Mouse (Mus musculus): Measurements from ENCODE around the gene Ccrl2. TPM values are rescaled to one million over a fixed set of nuclear protein-coding genes. Genes with fewer than 3 reads are reported as not detected.

The Ccrl2 gene
- polyA plus RNA-seq, 1 experiment = not detected

DNA sequence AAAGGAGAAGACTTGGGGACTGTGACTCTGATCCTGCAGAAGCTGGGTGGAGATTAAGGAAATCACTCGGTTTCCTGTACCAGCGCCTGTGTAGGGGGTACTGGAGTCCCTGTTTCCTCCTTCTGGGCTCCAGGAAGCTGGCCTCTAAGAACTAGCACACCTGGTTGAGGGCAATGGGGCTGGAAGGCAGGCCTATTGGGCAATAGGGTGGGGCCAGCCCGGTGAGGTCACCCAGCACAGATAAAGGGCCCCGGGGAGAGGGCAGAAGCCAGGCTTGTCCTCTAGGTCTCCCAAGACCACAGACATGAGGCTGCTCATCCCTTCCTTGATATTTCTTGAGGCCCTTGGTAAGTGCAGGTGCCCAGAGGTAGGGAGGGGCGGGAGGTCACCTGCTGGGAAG, 38.3 kb downstream of the Ccrl2 start, which contains the start of gene Ltf:
Gene Ltf, plus strand, starts transcription at position 250 of the 400 bp plus-strand sequence.
- TF ChIP-seq EP300 (IDR thresholded peaks at IDR 0.05; ENCODE audit: insufficient read depth, low read depth, low read length) (no peak), CTCF (IDR thresholded peaks at IDR 0.05; ENCODE audit: low read depth, low read length) (no peak), POLR2A (IDR thresholded peaks at IDR 0.05; ENCODE audit: insufficient read depth, low read length) (no peak)
- Histone ChIP-seq H3K27ac (ENCODE audit: insufficient read depth, low read length) (no peak within 1 kb of the TSS), H3K9ac (ENCODE audit: low read depth, poor library complexity, severe bottlenecking) (no peak within 1 kb of the TSS), H3K36me3 (ENCODE audit: control insufficient read depth, insufficient read depth, low read length, poor library complexity, severe bottlenecking) (no peaks in the 10 kb centered on the region), H3K4me3 (ENCODE audit: low read depth, low read length) (no peak within 1 kb of the TSS), H3K27me3 (ENCODE audit: control insufficient read depth, insufficient read depth, low read length, poor library complexity, severe bottlenecking) (no peaks in the 10 kb centered on the region), H3K4me1 (ENCODE audit: control insufficient read depth, insufficient read depth, low read length) (no peaks in the 10 kb centered on the region), H3K9me3 (replicated peaks; ENCODE audit: control insufficient read depth, insufficient read depth, low read length, poor library complexity, severe bottlenecking) (no peaks in the 10 kb centered on the region)

DNA sequence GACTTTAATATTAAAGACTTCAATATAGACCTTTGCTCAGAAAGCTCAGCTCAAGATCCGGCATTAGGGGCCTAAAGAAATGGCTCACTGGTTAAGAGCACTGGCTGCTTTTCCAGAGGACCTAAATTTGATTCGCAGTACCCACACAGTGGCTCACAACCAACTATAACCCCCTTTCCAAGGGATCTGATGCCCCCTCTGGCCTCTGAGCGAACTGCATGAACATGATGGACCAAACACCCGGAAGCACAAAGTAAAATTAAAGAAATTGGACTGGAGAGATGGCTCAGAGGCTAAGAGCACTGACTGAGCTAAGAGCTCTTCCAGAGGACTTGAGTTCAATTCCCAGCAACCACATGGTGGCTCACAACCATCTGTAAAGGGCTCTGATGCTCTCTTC, 41.7 kb downstream of the Ccrl2 start:
- no peaks in the 10 kb centered on the region for H3K9me3 ChIP-seq (replicated peaks; ENCODE audit: control insufficient read depth, insufficient read depth, low read length, poor library complexity, severe bottlenecking)
- H3K4me3 ChIP-seq (ENCODE audit: low read depth, low read length) = no peak overlapping the region
- H3K4me1 ChIP-seq (ENCODE audit: control insufficient read depth, insufficient read depth, low read length) = no peaks in the 10 kb centered on the region
- TF ChIP-seq EP300 (IDR thresholded peaks at IDR 0.05; ENCODE audit: insufficient read depth, low read depth, low read length) = no peak
- TF ChIP-seq CTCF (IDR thresholded peaks at IDR 0.05; ENCODE audit: low read depth, low read length) = peak; percentile 6
- H3K27ac ChIP-seq (ENCODE audit: insufficient read depth, low read length) = no peak overlapping the region
- no peaks in the 10 kb centered on the region for H3K36me3 ChIP-seq (ENCODE audit: control insufficient read depth, insufficient read depth, low read length, poor library complexity, severe bottlenecking)
- H3K27me3 ChIP-seq (ENCODE audit: control insufficient read depth, insufficient read depth, low read length, poor library complexity, severe bottlenecking) = no peaks in the 10 kb centered on the region
- no peak overlapping the region for H3K9ac ChIP-seq (ENCODE audit: low read depth, poor library complexity, severe bottlenecking)

DNA sequence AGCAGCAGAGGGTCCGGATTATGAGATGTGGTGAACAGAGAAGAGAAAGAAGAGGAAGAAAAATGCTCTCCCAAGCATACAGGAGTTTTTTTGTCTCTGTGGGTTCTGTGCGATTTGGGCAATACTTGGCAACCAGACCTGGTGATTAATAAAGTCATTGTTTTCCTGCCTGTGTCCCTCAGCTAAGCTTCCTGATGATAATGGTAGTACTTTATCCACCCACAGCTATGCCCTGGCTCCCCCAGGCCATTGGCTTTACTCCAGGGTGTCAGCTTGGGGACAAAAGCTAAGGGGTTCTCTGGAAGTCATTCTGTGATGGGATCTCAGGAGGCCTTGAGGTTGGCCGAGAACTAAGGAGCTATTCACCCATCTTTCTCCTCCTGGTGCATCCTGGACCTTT, 45.3 kb downstream of the Ccrl2 start:
- no peaks in the 10 kb centered on the region for H3K27me3 ChIP-seq (ENCODE audit: control insufficient read depth, insufficient read depth, low read length, poor library complexity, severe bottlenecking)
- no peak overlapping the region for H3K9ac ChIP-seq (ENCODE audit: low read depth, poor library complexity, severe bottlenecking)
- H3K9me3 ChIP-seq (replicated peaks; ENCODE audit: control insufficient read depth, insufficient read depth, low read length, poor library complexity, severe bottlenecking) = no peaks in the 10 kb centered on the region
- H3K36me3 ChIP-seq (ENCODE audit: control insufficient read depth, insufficient read depth, low read length, poor library complexity, severe bottlenecking) = no peaks in the 10 kb centered on the region
- H3K4me3 ChIP-seq (ENCODE audit: low read depth, low read length) = no peak overlapping the region
- no peaks in the 10 kb centered on the region for H3K4me1 ChIP-seq (ENCODE audit: control insufficient read depth, insufficient read depth, low read length)
- no peak overlapping the region for H3K27ac ChIP-seq (ENCODE audit: insufficient read depth, low read length)
- no peak for TF ChIP-seq POLR2A (IDR thresholded peaks at IDR 0.05; ENCODE audit: insufficient read depth, low read length)
- TF ChIP-seq EP300 (IDR thresholded peaks at IDR 0.05; ENCODE audit: insufficient read depth, low read depth, low read length) = no peak
- no peak for TF ChIP-seq CTCF (IDR thresholded peaks at IDR 0.05; ENCODE audit: low read depth, low read length)

DNA sequence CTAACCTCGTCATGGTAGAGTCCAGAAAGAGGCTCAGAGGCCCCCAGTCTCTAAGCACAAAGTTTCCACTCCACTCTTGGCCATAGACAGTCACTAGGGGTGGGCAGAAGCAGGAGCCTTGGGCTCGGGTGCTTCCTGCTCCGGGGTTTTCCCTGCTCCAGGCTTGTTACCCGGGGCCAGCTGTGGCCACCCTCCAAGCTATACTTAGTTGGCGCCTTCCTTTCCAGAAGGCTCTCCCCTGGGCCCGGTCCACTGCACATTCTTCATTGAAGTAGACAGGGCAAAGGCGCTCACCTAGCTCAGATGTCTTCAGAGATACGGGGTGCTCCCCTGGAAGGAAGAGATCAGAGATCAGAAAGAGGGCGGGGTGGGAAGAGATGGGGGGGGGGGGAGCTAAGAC, 45.8 kb downstream of the Ccrl2 start:
- no peaks in the 10 kb centered on the region for H3K36me3 ChIP-seq (ENCODE audit: control insufficient read depth, insufficient read depth, low read length, poor library complexity, severe bottlenecking)
- no peaks in the 10 kb centered on the region for H3K4me1 ChIP-seq (ENCODE audit: control insufficient read depth, insufficient read depth, low read length)
- no peak overlapping the region for H3K9ac ChIP-seq (ENCODE audit: low read depth, poor library complexity, severe bottlenecking)
- no peak for TF ChIP-seq CTCF (IDR thresholded peaks at IDR 0.05; ENCODE audit: low read depth, low read length)
- TF ChIP-seq POLR2A (IDR thresholded peaks at IDR 0.05; ENCODE audit: insufficient read depth, low read length) = no peak
- TF ChIP-seq EP300 (IDR thresholded peaks at IDR 0.05; ENCODE audit: insufficient read depth, low read depth, low read length) = no peak
- H3K27me3 ChIP-seq (ENCODE audit: control insufficient read depth, insufficient read depth, low read length, poor library complexity, severe bottlenecking) = no peaks in the 10 kb centered on the region
- no peaks in the 10 kb centered on the region for H3K9me3 ChIP-seq (replicated peaks; ENCODE audit: control insufficient read depth, insufficient read depth, low read length, poor library complexity, severe bottlenecking)
- no peak overlapping the region for H3K4me3 ChIP-seq (ENCODE audit: low read depth, low read length)
- H3K27ac ChIP-seq (ENCODE audit: insufficient read depth, low read length) = no peak overlapping the region

DNA sequence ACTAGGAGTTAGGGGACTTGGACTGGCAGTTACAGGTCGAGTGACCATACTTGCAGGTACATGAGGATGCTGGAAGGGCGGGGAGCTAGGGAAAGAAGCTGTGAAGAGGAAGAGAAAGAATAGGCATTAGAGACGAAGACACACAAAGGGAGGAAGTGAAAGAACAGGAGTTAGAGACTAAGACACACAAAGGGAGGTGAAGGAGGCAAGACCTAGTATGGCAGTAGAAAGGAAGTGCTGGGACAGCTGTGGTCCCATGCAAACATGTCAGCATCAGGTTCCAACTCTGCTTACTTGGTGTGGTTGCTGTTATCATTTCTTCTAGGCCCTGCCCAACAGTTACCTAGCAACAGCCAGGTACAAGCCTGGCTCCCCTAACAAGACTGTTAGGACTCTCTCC, 47.6 kb downstream of the Ccrl2 start:
- no peaks in the 10 kb centered on the region for H3K4me1 ChIP-seq (ENCODE audit: control insufficient read depth, insufficient read depth, low read length)
- no peaks in the 10 kb centered on the region for H3K36me3 ChIP-seq (ENCODE audit: control insufficient read depth, insufficient read depth, low read length, poor library complexity, severe bottlenecking)
- H3K27ac ChIP-seq (ENCODE audit: insufficient read depth, low read length) = no peak overlapping the region
- H3K9ac ChIP-seq (ENCODE audit: low read depth, poor library complexity, severe bottlenecking) = no peak overlapping the region
- no peak overlapping the region for H3K4me3 ChIP-seq (ENCODE audit: low read depth, low read length)
- no peaks in the 10 kb centered on the region for H3K9me3 ChIP-seq (replicated peaks; ENCODE audit: control insufficient read depth, insufficient read depth, low read length, poor library complexity, severe bottlenecking)
- TF ChIP-seq POLR2A (IDR thresholded peaks at IDR 0.05; ENCODE audit: insufficient read depth, low read length) (no peak), EP300 (IDR thresholded peaks at IDR 0.05; ENCODE audit: insufficient read depth, low read depth, low read length) (no peak), CTCF (IDR thresholded peaks at IDR 0.05; ENCODE audit: low read depth, low read length) (no peak)
- H3K27me3 ChIP-seq (ENCODE audit: control insufficient read depth, insufficient read depth, low read length, poor library complexity, severe bottlenecking) = no peaks in the 10 kb centered on the region

DNA sequence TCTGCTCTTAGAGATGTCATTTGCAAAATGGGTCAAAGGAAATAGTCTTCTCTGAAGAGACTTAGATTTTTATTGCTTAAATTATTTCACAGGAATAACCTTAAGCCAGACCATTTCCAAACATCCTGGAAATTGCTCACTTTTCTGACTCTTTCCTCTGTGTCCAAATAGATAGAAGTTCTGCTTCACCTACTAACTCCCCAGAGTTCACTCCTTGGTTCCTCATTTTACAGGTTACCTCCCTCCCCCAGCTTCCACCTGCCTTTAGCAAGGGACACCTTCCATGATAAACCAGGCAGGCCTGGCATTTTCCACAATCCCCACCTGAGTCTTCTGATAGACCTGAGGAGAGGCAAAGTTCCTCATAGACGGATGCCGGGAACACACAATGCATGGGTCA, 50.8 kb downstream of the Ccrl2 start:
- Histone ChIP-seq H3K27me3 (ENCODE audit: control insufficient read depth, insufficient read depth, low read length, poor library complexity, severe bottlenecking) (no peaks in the 10 kb centered on the region), H3K36me3 (ENCODE audit: control insufficient read depth, insufficient read depth, low read length, poor library complexity, severe bottlenecking) (no peaks in the 10 kb centered on the region), H3K9me3 (replicated peaks; ENCODE audit: control insufficient read depth, insufficient read depth, low read length, poor library complexity, severe bottlenecking) (no peaks in the 10 kb centered on the region), H3K9ac (ENCODE audit: low read depth, poor library complexity, severe bottlenecking) (no peak overlapping the region), H3K4me1 (ENCODE audit: control insufficient read depth, insufficient read depth, low read length) (no peaks in the 10 kb centered on the region), H3K4me3 (ENCODE audit: low read depth, low read length) (no peak overlapping the region), H3K27ac (ENCODE audit: insufficient read depth, low read length) (no peak overlapping the region)
- TF ChIP-seq EP300 (IDR thresholded peaks at IDR 0.05; ENCODE audit: insufficient read depth, low read depth, low read length) (no peak), CTCF (IDR thresholded peaks at IDR 0.05; ENCODE audit: low read depth, low read length) (no peak), POLR2A (IDR thresholded peaks at IDR 0.05; ENCODE audit: insufficient read depth, low read length) (no peak)

Other genes with a start within 250 kb of the Ccrl2 start
- gene Prss44, start 243.5 kb downstream of the Ccrl2 start, polyA plus RNA-seq (2011; ENCODE audit: insufficient read depth, insufficient read length, low read depth, missing spikeins) = 0.54 and 2.1 TPM in 2 replicates
- gene Prss43, start 230.8 kb downstream of the Ccrl2 start, polyA plus RNA-seq (2011; ENCODE audit: insufficient read depth, insufficient read length, low read depth, missing spikeins) = not detected in 2 replicates
- 0.66 TPM in 1 of 2 replicates, not detected in the other for gene Prss45, start 222.9 kb downstream of the Ccrl2 start, polyA plus RNA-seq (2011; ENCODE audit: insufficient read depth, insufficient read length, low read depth, missing spikeins)
- not detected in 2 replicates for gene Prss46, start 213.0 kb downstream of the Ccrl2 start, polyA plus RNA-seq (2011; ENCODE audit: insufficient read depth, insufficient read length, low read depth, missing spikeins)
- gene Prss50, start 199.6 kb downstream of the Ccrl2 start, polyA plus RNA-seq (2011; ENCODE audit: insufficient read depth, insufficient read length, low read depth, missing spikeins) = 1.9 and 2.7 TPM in 2 replicates
- gene Als2cl, start 177.6 kb downstream of the Ccrl2 start, polyA plus RNA-seq (2011; ENCODE audit: insufficient read depth, insufficient read length, low read depth, missing spikeins) = 17.4 and 18.1 TPM in 2 replicates
- 1.6 and 3.1 TPM in 2 replicates for gene Tmie, start 177.4 kb downstream of the Ccrl2 start, polyA plus RNA-seq (2011; ENCODE audit: insufficient read depth, insufficient read length, low read depth, missing spikeins)
- gene Fam240a, start 140.7 kb downstream of the Ccrl2 start, polyA plus RNA-seq (2011; ENCODE audit: insufficient read depth, insufficient read length, low read depth, missing spikeins) = not detected in 2 replicates
- 462 and 483 TPM in 2 replicates for gene Tdgf1, start 111.4 kb downstream of the Ccrl2 start, polyA plus RNA-seq (2011; ENCODE audit: insufficient read depth, insufficient read length, low read depth, missing spikeins)
- gene Lrrc2, start 106.0 kb downstream of the Ccrl2 start, polyA plus RNA-seq (2011; ENCODE audit: insufficient read depth, insufficient read length, low read depth, missing spikeins) = 5.8 and 11.9 TPM in 2 replicates
- gene Rtp3, start 66.9 kb downstream of the Ccrl2 start, polyA plus RNA-seq (2011; ENCODE audit: insufficient read depth, insufficient read length, low read depth, missing spikeins) = not detected in 2 replicates
- gene Ltf, start 38.2 kb downstream of the Ccrl2 start, polyA plus RNA-seq (2011; ENCODE audit: insufficient read depth, insufficient read length, low read depth, missing spikeins) = not detected in 2 replicates
- gene Lrrfip2, start 60.1 kb upstream of the Ccrl2 start, polyA plus RNA-seq (2011; ENCODE audit: insufficient read depth, insufficient read length, low read depth, missing spikeins) = 55.3 and 62.0 TPM in 2 replicates
- 73.9 and 81.9 TPM in 2 replicates for gene Mlh1, start 214.3 kb upstream of the Ccrl2 start, polyA plus RNA-seq (2011; ENCODE audit: insufficient read depth, insufficient read length, low read depth, missing spikeins)
- 20.1 and 20.2 TPM in 2 replicates for gene Epm2aip1, start 214.4 kb upstream of the Ccrl2 start, polyA plus RNA-seq (2011; ENCODE audit: insufficient read depth, insufficient read length, low read depth, missing spikeins)

Data from ES-Bruce4 (cell line).